Mouse (Mus musculus): ENCODE results near the gene A030014E15Rik.
"Not testable (repeated sequence)": the region's sequence is repeated elsewhere in the genome, so short reads cannot be mapped to it uniquely, and the experiment has no call there.

Gene A030014E15Rik

GRCm38 (mm10) chr1:82924650-82925049, at the start of gene A030014E15Rik:
Gene A030014E15Rik, plus strand, starts transcription at chr1:82924917.
- no peak for DNase-seq (ENCODE audit: low spot score)

DNA sequence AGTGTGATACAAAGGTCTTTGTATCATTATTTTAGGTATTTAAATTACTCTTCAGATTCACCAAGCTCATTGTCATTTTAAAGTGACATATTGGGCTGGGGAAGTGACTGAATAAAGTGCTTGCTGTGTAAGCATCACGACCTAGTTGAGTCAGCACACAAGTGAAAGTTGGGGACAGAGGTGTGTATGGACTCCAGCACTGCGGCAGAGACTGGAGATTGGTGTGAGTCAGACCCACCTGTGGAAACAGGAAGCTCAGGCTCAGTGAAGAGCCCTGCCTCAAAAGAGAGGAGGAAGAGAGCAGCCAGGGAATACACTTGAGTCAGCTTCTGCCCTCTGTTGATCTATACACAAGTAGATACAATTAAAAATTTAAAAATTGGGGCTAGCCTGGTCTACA, 45.5 kb upstream of the A030014E15Rik start:
- no peak for DNase-seq (ENCODE audit: low spot score)

DNA sequence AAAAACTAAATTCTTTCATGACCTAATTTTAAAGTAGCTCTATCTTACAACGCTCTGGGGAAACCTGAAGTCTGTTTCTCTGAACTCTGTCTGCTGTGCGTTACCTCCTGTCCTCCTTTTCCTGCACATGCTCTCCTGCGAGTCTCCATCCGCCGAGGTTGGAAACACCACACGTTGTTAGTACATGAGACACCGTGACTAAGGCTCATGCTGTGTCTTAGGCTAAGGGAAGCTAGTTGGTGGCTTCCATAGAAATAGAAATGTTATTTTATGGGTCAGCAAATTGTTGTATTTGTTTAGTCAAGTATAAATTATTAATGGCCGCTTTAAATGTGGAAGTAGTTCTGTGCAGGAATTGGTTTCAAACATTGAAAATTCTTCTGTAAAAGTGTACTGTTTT, 44.5 kb upstream of the A030014E15Rik start:
- DNase-seq (ENCODE audit: low spot score): no peak

- DNase-seq (ENCODE audit: low spot score): no peak
Observed at GRCm38 (mm10) chr1:82893269-82893668, 31.4 kb upstream of the A030014E15Rik start.

GRCm38 (mm10) chr1:82900567-82900966, 24.1 kb upstream of the A030014E15Rik start:
- DNase-seq (ENCODE audit: low spot score): no peak

DNA sequence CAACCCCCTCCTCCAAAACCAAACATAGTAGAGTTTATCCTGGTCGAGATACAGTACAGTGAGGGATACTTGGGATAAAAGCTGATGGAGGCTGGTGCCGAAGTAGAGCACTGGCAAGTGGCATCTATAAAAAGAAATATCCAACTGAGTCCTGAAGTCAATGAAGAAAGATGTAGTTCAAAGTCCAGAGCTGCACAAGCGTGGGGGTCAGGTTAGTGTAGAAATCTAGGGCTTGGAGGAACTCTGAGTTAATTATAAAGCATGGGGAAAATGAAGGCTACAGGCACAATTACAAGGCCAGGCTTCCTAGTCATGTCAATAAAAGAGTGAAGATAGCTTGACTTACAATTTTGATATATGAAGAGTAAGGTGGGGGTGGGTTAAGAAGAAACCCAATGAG, 23.5 kb upstream of the A030014E15Rik start:
- DNase-seq (ENCODE audit: low spot score): no peak

- no peak for DNase-seq (ENCODE audit: low spot score)
Observed at GRCm38 (mm10) chr1:82905886-82906285, 18.8 kb upstream of the A030014E15Rik start.

- no peak for DNase-seq (ENCODE audit: low spot score)
Observed at GRCm38 (mm10) chr1:82913025-82913424, 11.7 kb upstream of the A030014E15Rik start, which contains the start of gene A030005L19Rik. Gene A030005L19Rik, plus strand, starts transcription at chr1:82913325.

GRCm38 (mm10) chr1:82913434-82913833, 11.3 kb upstream of the A030014E15Rik start:
- DNase-seq (ENCODE audit: low spot score): not testable (repeated sequence)

GRCm38 (mm10) chr1:82930558-82930957, 5.8 kb downstream of the A030014E15Rik start:
- DNase-seq (ENCODE audit: low spot score): not testable (repeated sequence)

DNA sequence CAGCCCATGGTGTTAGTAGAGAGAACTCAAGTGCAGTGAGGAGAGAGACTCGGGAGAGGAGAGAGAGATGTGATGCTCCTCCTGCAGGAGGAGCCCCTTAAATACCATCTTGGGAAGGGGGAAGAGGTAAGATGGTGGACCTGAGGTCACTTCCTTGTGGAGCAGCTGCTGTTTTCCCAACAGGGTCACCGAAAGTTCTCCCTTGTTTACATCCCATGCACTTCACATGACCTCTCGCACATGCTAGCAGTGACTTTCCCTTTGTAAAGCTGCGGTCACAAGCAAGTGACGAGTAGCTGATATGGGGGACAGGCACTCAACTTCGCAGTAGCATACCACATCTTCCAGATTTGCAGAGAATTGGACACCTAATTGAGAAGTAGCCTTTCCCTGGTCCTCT, 6.6 kb downstream of the A030014E15Rik start, which contains the start of gene Gm6217:
TSS of gene Gm6217 (minus strand) at position 74 of the 400 bp plus-strand sequence.
- not testable (repeated sequence) for DNase-seq (ENCODE audit: low spot score)

DNA sequence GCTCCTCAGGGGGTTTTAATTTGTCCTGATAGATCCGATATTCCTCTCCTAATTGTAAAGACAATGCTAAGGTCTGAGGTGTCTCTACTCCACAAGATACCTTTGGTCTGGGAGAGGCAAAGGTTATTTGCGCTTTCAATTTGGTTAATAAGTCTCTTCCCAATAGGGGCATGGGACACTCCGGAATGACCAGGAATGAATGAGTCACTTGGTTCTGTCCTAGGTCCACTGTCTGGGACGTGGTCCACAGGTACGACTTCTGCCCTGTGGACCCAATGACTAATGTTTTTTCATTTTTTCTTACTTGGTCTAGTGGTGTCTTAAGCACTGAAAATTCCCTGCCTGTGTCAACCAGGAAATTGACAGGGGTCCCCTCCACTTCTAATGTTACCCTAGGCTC, 13.9 kb downstream of the A030014E15Rik start:
- no peak for DNase-seq (ENCODE audit: low spot score)

- DNase-seq (ENCODE audit: low spot score): not testable (repeated sequence)
Observed at GRCm38 (mm10) chr1:82942505-82942904, 17.8 kb downstream of the A030014E15Rik start.

GRCm38 (mm10) chr1:82943295-82943694, 18.6 kb downstream of the A030014E15Rik start, which contains the start of gene A030003K21Rik:
Gene A030003K21Rik, minus strand, starts transcription at chr1:82943388.
- DNase-seq (ENCODE audit: low spot score): not testable (repeated sequence)

DNA sequence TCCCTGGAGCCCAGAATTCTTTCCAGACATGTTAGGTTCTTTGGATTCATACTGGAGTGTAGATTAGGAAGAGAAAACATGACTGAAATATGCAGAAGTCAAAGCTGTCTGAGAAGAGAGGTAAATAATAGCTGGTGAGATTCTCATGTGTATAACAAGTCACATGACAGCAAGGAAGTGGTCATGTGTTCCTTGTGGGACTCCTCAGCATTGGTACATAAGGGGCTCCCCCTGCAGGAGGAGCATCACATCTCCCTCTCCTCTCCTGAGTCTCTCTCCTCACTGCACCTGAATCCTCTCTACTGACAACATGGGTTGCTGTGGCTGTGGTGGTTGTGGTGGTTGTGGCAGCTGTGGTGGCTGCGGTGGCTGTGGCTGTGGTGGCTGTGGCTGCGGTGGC, 21.3 kb downstream of the A030014E15Rik start:
- DNase-seq (ENCODE audit: low spot score): not testable (repeated sequence)

DNA sequence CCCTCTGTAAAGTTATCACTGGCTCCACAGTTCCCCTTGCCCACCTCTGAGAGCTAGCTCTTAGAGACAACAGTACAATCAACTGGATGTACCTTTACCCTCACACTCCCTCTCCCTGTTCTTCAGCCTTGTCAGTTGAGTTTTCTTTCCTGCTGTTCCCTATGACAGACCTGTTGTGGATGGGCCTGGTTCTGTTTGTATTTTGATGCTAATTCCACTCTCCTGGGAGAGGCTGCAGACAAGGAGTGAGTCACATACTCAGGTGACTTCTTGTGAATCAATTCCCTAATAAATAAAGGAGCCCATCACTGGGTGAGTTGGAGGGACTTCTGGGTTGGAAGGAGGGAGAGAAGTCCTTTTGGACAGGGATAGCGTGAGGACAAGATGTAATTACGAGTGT, 23.9 kb downstream of the A030014E15Rik start:
- DNase-seq (ENCODE audit: low spot score): no peak

- not testable (repeated sequence) for DNase-seq (ENCODE audit: low spot score)
Observed at GRCm38 (mm10) chr1:82955913-82956312, 31.2 kb downstream of the A030014E15Rik start, which contains the start of gene Gm7544. Gene Gm7544, minus strand, starts transcription at chr1:82956013.

DNA sequence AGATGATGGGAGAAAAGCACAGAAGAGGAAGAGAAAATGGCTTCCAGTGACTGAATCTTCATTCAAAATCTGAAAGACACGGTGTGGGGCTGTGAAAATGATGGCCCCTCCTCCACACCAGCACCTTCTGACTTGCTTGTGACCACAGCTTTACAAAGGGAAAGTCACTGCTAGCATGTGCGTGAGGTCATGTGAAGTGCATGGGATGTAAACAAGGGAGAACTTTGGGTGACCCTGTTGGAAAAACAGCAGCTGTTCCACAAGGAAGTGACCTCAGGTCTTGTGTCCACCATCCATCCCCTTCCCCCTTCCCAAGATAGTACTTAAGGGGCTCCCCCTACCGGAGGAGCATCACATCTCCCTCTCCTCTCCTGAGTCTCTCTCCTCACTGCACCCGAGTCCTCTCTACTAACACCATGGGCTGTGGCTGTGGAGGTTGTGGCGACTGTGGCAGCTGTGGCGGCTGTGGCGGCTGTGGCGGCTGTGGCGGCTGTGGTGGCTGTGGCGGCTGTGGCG, 35.2 kb downstream of the A030014E15Rik start, which contains the start of gene Gm47955:
TSS of gene Gm47955 (plus strand) at position 417 of the 516 bp plus-strand sequence.
- DNase-seq (ENCODE audit: low spot score): no peak

DNA sequence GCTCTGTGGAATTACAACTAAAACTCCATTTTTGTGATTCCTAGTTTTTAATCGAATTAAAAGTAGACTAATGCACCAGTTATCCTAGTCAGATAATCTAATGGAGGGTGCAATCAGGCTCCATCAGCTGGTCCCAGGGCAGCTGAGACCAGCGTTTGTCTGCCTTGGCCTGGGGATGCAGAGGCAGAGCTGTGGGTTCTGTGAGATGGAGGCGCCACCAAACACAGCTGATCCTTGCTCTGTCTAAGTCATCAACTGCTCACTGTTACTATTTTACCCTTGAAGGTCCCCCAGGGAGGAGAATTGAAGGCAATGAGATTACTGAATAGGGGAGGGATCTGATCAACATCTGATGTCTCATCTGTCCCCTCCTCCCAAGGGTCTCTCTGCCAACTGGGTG, 41.7 kb downstream of the A030014E15Rik start:
- no peak for DNase-seq (ENCODE audit: low spot score)

GRCm38 (mm10) chr1:82972046-82972445, 47.3 kb downstream of the A030014E15Rik start:
- no peak for DNase-seq (ENCODE audit: low spot score)

DNA sequence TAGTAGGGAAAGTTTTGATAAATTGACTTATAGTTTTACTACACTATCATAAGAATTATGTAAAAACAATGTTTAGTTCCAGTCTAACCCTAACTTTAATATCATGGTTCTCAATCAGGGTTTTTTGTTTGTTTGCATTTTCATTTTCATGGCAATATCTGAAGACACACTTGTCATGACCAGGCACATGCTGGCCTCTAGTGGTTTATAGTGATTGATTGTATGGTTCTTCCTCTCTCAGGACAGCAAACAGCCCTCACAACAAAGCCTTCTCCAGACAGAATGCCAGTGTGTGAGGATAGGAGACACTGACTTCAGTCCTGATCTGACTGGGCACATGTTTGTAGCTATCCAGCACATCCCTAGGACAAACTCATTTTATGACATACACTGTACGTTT, 48.5 kb downstream of the A030014E15Rik start:
- DNase-seq (ENCODE audit: low spot score): no peak

DNA sequence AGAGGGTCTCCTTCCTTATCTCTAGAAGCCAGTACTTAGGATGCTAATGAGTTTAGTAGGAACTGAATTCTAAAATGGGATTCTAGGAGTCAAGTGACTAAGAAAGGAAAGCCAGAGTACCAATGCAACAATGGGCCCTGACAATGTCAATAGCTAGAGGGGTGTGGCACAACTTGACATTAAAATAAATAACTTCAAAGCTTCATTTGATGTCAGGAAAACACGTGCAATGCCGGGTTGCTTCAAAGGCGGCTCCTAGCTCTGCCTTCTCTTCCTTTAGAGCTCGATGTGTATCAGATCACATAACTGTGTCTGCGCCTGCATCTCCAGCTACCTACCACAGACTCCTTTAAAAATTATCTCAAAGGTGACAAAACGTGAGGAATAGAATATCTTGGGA, 49.2 kb downstream of the A030014E15Rik start:
- DNase-seq (ENCODE audit: low spot score): no peak

DNA sequence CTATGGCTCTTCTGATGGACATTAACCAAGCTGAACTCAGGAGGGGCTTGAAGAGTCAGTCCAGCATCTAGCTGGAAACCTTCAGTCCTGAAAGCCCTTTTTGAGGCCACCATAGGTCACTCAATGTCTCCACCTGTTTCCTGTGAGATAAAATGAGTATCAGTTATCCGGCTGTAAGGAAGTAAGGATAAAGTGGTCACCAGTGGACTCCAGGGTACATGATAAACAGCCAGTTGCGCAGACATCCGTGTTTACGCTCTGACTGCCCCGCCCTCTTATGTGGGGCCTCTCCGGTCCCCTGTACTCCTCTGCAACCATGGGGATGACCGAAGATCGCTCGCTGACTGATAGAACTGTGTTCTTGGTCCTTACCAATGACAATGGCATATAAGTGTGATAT, 49.6 kb downstream of the A030014E15Rik start:
- DNase-seq (ENCODE audit: low spot score): no peak
